Mouse (Mus musculus) myocyte (in vitro differentiated cells): ENCODE measurements around the gene Tmem106a. TPM values are rescaled to one million over a fixed set of nuclear protein-coding genes. Genes with fewer than 3 reads are reported as not detected.
A peak's percentile ranks its signal among the peaks of the same experiment; 100 is the strongest.
"Not testable (repeated sequence)": the region's sequence is repeated elsewhere in the genome, so short reads cannot be mapped to it uniquely, and the experiment has no call there.

Source experiments
- H3K27me3 ChIP-seq: one replicate; pipeline ENCODE4 v1.6.1; 2011; ENCODE audit not compliant: control insufficient read depth, insufficient read depth, insufficient read length
- H3K36me3 ChIP-seq: one replicate; pipeline ENCODE4 v1.6.1; 2011; ENCODE audit not compliant: control insufficient read depth, insufficient read depth
- H3K4me2 ChIP-seq: one replicate; pipeline ENCODE4 v1.6.1; 2011; ENCODE audit warnings: low read depth, control low read depth
- H3K4me3 ChIP-seq: one replicate; pipeline ENCODE4 v1.5.1; 2011; ENCODE audit warnings: mild to moderate bottlenecking, control low read depth, moderate library complexity
- H3K79me2 ChIP-seq: one replicate; pipeline ENCODE4 v1.6.1; 2011; ENCODE audit not compliant: control insufficient read depth, insufficient read depth
- H3ac ChIP-seq: one replicate; pipeline ENCODE4 v1.6.1; 2011; ENCODE audit not compliant: control insufficient read depth, insufficient read length
- CEBPB ChIP-seq: IDR thresholded peaks from 2 replicates; pipeline ENCODE4 v1.6.1; 2011; ENCODE audit warnings: mild to moderate bottlenecking, moderate library complexity; ENCODE audit not compliant: poor library complexity, insufficient read depth, severe bottlenecking
- E2F4 ChIP-seq: IDR thresholded peaks from one replicate; pipeline ENCODE4 v1.6.1; 2011; ENCODE audit warnings: mild to moderate bottlenecking, control low read depth, moderate library complexity; ENCODE audit not compliant: insufficient read depth
- MAX ChIP-seq: IDR thresholded peaks from one replicate; pipeline ENCODE4 v1.6.1; 2011; ENCODE audit warnings: low read depth, mild to moderate bottlenecking, control low read depth
- MYOD1 ChIP-seq, 3 experiments: IDR thresholded peaks; one replicate each; pipeline ENCODE4 v1.6.1; 2011; ENCODE audit warnings: control low read depth in 2 of 3, low read depth in 2 of 3, mild to moderate bottlenecking in 2 of 3, moderate library complexity in 1 of 3; ENCODE audit not compliant: insufficient read length in 2 of 3, control insufficient read depth in 1 of 3
- MYOG ChIP-seq, 3 experiments: IDR thresholded peaks; one replicate each; pipeline ENCODE4 v1.6.1; 2011; ENCODE audit warnings: control low read depth in 2 of 3, low read depth in 2 of 3, mild to moderate bottlenecking in 2 of 3; ENCODE audit not compliant: insufficient read length in 2 of 3, control insufficient read depth in 1 of 3, insufficient read depth in 1 of 3
- POLR2A ChIP-seq: IDR thresholded peaks from one replicate; pipeline ENCODE4 v1.6.1; 2011; ENCODE audit warnings: low read depth, mild to moderate bottlenecking, control low read depth, moderate library complexity; ENCODE audit not compliant: insufficient read length
- POLR2AphosphoS2 ChIP-seq: IDR thresholded peaks from one replicate; pipeline ENCODE4 v1.6.1; 2011; ENCODE audit warnings: low read depth, control low read depth; ENCODE audit not compliant: insufficient read length
- REST ChIP-seq: IDR thresholded peaks from one replicate; pipeline ENCODE4 v1.6.1; 2011; ENCODE audit warnings: mild to moderate bottlenecking, control low read depth, moderate library complexity; ENCODE audit not compliant: insufficient read depth, insufficient read length
- SRF ChIP-seq: IDR thresholded peaks from one replicate; pipeline ENCODE4 v1.6.1; 2011; ENCODE audit warnings: low read depth; ENCODE audit not compliant: control insufficient read depth, insufficient read length
- TCF12 ChIP-seq: IDR thresholded peaks from one replicate; pipeline ENCODE4 v1.6.1; 2011; ENCODE audit warnings: mild to moderate bottlenecking, control low read depth; ENCODE audit not compliant: poor library complexity, insufficient read depth, severe bottlenecking
- TCF3 ChIP-seq: IDR thresholded peaks from one replicate; pipeline ENCODE4 v1.6.1; 2011; ENCODE audit warnings: low read depth, control low read depth; ENCODE audit not compliant: insufficient read length
- USF1 ChIP-seq: IDR thresholded peaks from one replicate; pipeline ENCODE4 v1.6.1; 2011; ENCODE audit warnings: low read depth, mild to moderate bottlenecking, control low read depth, moderate library complexity
- polyA plus RNA-seq: library from polyadenylated mRNA; unstranded; fragments of >200 nt; fragmentation: generic; extraction: Trizol; gene quantifications from one replicate; pipeline ENCODE4 v1.2.1, GENCODE M21; 2012; ENCODE audit warnings: missing spikeins

The Tmem106a gene
- polyA plus RNA-seq, 1 experiment = 1.8 TPM

DNA sequence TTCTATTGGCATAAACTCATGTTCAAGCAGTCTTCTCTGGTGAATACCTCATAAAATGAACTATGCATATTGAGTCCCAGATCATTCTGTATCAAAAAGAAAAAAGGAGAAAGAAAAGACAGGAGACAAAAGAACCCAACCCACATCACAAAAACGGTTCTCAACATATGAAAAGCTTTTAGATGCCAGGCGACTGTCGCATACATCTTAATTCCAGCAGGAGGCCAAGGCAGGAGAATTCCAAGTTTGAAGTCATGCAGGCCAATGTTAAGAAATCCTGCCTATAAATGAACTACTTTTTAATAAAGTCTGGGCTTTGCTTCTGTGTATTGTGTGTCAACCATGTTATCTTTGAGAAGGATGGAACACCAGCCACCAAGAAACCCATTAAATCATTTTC, 22.1 kb downstream of the Tmem106a start:
- Histone ChIP-seq H3ac (no peak overlapping the region), H3K36me3 (no peaks in the 10 kb centered on the region), H3K27me3 (peaks cover 18% of the 10 kb centered on the region), H3K4me2 (no peak overlapping the region), H3K4me3 (no peak overlapping the region), H3K79me2 (no peaks in the 10 kb centered on the region)
- TF ChIP-seq MYOG (IDR thresholded peaks at IDR 0.05; ENCODE audit: control insufficient read depth in 1 of 3, insufficient read depth in 1 of 3, insufficient read length in 2 of 3, low read depth in 2 of 3) (no peak), USF1 (no peak), POLR2A (no peak), E2F4 (no peak), REST (no peak), CEBPB (no peak), POLR2AphosphoS2 (no peak), TCF12 (no peak), MAX (no peak), TCF3 (no peak), SRF (no peak), MYOD1 (IDR thresholded peaks at IDR 0.05; ENCODE audit: control insufficient read depth in 1 of 3, insufficient read length in 2 of 3, low read depth in 2 of 3) (no peak)

DNA sequence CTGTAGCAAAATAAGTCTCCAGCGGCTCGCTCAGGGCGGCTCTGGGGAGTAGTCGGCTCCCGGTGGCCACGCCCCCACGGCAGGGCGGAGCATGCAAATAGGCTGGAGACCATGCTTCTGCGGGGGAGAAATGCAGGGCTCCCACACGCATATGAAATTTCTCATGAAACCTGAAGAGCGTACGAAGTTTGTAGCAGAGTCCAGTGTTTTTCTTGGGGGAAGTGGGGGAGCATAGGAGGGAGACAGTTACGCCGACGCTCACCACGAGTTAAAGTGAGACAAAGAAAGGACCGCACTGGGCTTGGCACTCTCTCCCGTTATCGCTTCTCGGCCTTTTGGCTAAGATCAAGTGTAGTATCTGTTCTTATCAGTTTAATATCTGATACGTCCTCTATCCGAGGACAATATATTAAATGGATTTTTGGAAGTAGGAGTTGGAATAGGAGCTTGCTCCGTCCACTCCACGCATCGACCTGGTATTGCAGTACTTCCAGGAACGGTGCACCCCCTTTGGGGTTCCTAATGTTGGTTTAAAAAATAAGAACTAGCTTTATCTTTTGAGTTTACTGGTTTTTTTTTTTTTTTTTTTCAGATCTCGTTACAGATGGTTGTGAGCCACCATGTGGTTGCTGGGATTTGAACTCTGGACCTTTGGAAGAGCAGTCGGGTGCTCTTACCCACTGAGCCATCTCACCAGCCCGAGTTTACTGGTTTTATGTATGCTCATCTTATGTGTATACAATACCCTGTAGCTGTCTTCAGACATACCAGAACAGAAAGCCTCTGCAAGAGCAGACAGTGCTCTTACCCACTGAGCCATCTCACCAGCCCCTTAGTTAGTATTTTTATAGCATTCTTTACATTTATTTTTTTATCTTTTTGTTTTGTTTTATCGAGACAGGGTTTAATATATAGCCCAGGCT, 22.8 kb downstream of the Tmem106a start:
- not testable (repeated sequence) for H3K36me3 ChIP-seq, H3K79me2 ChIP-seq, H3K4me3 ChIP-seq, H3ac ChIP-seq
- Histone ChIP-seq H3K27me3 (peaks cover 11% of the 10 kb centered on the region), H3K4me2 (peak overlapping the region; percentile 24)
- peak; percentile 17 for TF ChIP-seq POLR2A

DNA sequence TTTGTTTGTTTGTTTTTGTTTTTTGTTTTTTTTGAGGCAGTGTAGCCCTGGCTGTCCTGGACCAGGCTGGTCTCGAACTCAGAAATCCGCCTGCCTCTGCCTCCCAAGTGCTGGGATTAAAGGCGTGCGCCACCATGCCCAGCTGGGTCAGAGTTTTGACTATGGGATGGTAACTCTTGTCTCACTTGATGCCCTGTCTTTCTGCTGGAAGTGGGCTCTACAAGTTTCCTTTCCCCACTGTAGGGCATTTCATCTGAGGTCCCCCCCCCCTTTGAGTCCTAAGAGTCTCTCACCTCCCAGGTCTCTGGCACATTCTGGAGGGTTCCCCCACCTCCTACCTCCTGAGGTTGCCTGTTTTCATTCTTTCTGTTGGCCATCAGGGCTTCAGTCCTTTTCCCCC, 25.1 kb downstream of the Tmem106a start:
- H3K4me3 ChIP-seq, H3K79me2 ChIP-seq, H3K4me2 ChIP-seq, H3K27me3 ChIP-seq, H3ac ChIP-seq, H3K36me3 ChIP-seq: not testable (repeated sequence)

DNA sequence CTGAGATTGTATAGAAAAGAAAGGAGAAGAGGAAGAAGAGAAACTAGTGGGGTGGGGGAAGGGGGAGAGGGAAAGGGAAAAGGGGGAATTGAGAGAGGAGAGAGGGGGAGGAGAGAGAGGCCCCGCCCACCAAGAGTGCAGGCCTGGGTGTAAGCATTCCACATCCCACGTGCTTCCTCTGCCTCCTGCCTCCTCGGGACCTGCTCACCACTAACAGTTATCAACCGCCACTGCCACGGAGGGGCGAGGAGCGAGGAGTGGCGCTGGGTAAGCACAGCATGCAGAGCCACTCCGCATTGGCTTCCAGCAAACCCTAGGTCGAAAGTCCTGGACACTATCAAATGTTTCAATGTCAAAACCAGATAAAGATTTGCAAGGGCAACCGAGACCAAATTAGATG, 28.4 kb downstream of the Tmem106a start:
- H3K36me3 ChIP-seq = no peaks in the 10 kb centered on the region
- H3K79me2 ChIP-seq = no peaks in the 10 kb centered on the region
- no peak overlapping the region for H3K4me2 ChIP-seq
- TF ChIP-seq SRF (no peak), TCF12 (no peak), POLR2AphosphoS2 (no peak), POLR2A (no peak), TCF3 (no peak), CEBPB (no peak), REST (no peak), MYOG (IDR thresholded peaks at IDR 0.05; ENCODE audit: control insufficient read depth in 1 of 3, insufficient read depth in 1 of 3, insufficient read length in 2 of 3, low read depth in 2 of 3) (no peak), MYOD1 (IDR thresholded peaks at IDR 0.05; ENCODE audit: control insufficient read depth in 1 of 3, insufficient read length in 2 of 3, low read depth in 2 of 3) (no peak), MAX (no peak), E2F4 (no peak), USF1 (no peak)
- no peaks in the 10 kb centered on the region for H3K27me3 ChIP-seq
- no peak overlapping the region for H3K4me3 ChIP-seq
- H3ac ChIP-seq = no peak overlapping the region

DNA sequence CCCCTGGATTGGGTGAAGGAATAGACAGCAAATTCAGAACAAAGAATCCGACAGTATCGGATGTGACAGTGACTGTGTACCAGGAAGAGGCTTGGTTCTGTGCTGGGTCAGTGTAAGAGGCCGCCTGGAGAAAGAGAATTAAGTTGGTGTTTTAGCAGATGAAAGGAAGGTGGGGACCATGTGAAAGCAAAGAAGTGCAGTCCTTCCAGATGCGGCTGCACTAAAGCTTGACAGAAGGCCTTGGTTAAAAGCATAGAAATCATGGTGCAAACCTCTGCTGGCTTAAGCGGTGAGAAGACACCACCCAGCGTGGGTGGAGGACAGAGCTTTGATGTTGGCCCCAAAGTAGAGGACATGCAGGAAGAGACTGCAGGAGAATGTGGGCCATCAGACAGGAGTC, 31.6 kb downstream of the Tmem106a start:
- Histone ChIP-seq H3K4me3 (no peak overlapping the region), H3ac (no peak overlapping the region), H3K36me3 (no peaks in the 10 kb centered on the region), H3K27me3 (no peaks in the 10 kb centered on the region), H3K79me2 (no peaks in the 10 kb centered on the region), H3K4me2 (no peak overlapping the region)
- TF ChIP-seq POLR2A (no peak), CEBPB (no peak), REST (no peak), USF1 (no peak), SRF (no peak), MYOG (IDR thresholded peaks at IDR 0.05; ENCODE audit: control insufficient read depth in 1 of 3, insufficient read depth in 1 of 3, insufficient read length in 2 of 3, low read depth in 2 of 3) (no peak), MAX (no peak), POLR2AphosphoS2 (no peak), TCF12 (no peak)
